Mouse (Mus musculus): Measurements from ENCODE around the gene Spag9. TPM values are rescaled to one million over a fixed set of nuclear protein-coding genes. Genes with fewer than 3 reads are reported as not detected.

The Spag9 gene
- total and polyA plus RNA-seq, 3 experiments, result 21.0 to 32.1 (median 22.6) TPM

GRCm38 (mm10) chr11:93988328-93989062 lies 7.4 kb upstream of the Spag9 start:
- H3K4me1 ChIP-seq (ENCODE audit: control insufficient read depth in 1 of 2, insufficient read depth in 2 of 2), result peaks cover 13 to 31% of the 10 kb centered on the region in 2 experiments
- H3K79me2 ChIP-seq (replicated peaks; ENCODE audit: control insufficient read depth, extremely low read depth, insufficient read depth, poor library complexity, severe bottlenecking), result no peaks in the 10 kb centered on the region
- H3K9me3 ChIP-seq (replicated peaks; ENCODE audit: low read length), result no peaks in the 10 kb centered on the region
- DNase-seq (ENCODE audit: extremely low read depth), result no peak
- in situ Hi-C loops (cut with MboI; ENCODE audit: low pct_ligation_motif_present, low pct_unique_long_range_greater_than_20kb, low sequenced_read_pairs) (no loop called here), dilution Hi-C loops (cut with MboI; ENCODE audit: extremely low pct_ligation_motif_present, extremely low pct_unique_long_range_greater_than_20kb, low sequenced_read_pairs) (no loop called here)
- TF ChIP-seq MAFK (IDR thresholded peaks at IDR 0.05; ENCODE audit: insufficient replicate concordance, low read length), result no peak
- 0 out of 2 replicates have a peak, but pooled peaks have one; percentile 3 for TF ChIP-seq TBP (conservative IDR thresholded peaks at IDR 0.05; ENCODE audit: low read depth, low read length)
- TF ChIP-seq ZMIZ1 (IDR thresholded peaks at IDR 0.05; ENCODE audit: low read depth, low read length), result no peak
- no peak for TF ChIP-seq NRF1 (IDR thresholded peaks at IDR 0.05; ENCODE audit: low read depth, low read length)
- H3K4me3 ChIP-seq (replicated peaks in 1 of 3; ENCODE audit: low read depth in 2 of 3, low read length in 2 of 3, poor library complexity in 1 of 3), result no peak overlapping the region
- 0 out of 2 replicates have a peak overlapping the region, but pooled peaks have one; percentile 1 for H3K9ac ChIP-seq (ENCODE audit: insufficient read depth, low read depth)
- H3K27me3 ChIP-seq (replicated peaks), result no peaks in the 10 kb centered on the region
- no peak overlapping the region for H3K4me2 ChIP-seq (ENCODE audit: insufficient read depth, low read depth, poor library complexity, severe bottlenecking)
- no peak overlapping the region for H3K27ac ChIP-seq (ENCODE audit: insufficient read depth, low read depth)
- no peaks in the 10 kb centered on the region for H3K36me3 ChIP-seq (replicated peaks in 1 of 2; ENCODE audit: control insufficient read depth in 1 of 2, insufficient read depth in 1 of 2, low read length in 1 of 2)

- Histone ChIP-seq H3K27ac (ENCODE audit: insufficient read depth, low read depth) (peak overlapping the region; percentile 97), H3K4me2 (ENCODE audit: insufficient read depth, low read depth, poor library complexity, severe bottlenecking) (peak overlapping the region; percentile 92), H3K9ac (ENCODE audit: insufficient read depth, low read depth) (peak overlapping the region; percentile 91), H3K27me3 (replicated peaks) (no peaks in the 10 kb centered on the region), H3K36me3 (replicated peaks in 1 of 2; ENCODE audit: control insufficient read depth in 1 of 2, insufficient read depth in 1 of 2, low read length in 1 of 2) (peaks cover 0 to 15% of the 10 kb centered on the region in 2 experiments), H3K4me3 (replicated peaks in 1 of 3; ENCODE audit: low read depth in 2 of 3, low read length in 2 of 3, poor library complexity in 1 of 3) (peak overlapping the region; percentile 77 to 97 (median 82)), H3K79me2 (replicated peaks; ENCODE audit: control insufficient read depth, extremely low read depth, insufficient read depth, poor library complexity, severe bottlenecking) (peaks cover 28% of the 10 kb centered on the region), H3K9me3 (replicated peaks; ENCODE audit: low read length) (no peaks in the 10 kb centered on the region), H3K4me1 (ENCODE audit: control insufficient read depth in 1 of 2, insufficient read depth in 2 of 2) (peaks cover 3 to 36% of the 10 kb centered on the region in 2 experiments)
- dilution Hi-C loops (cut with MboI; ENCODE audit: extremely low pct_ligation_motif_present, extremely low pct_unique_long_range_greater_than_20kb, low sequenced_read_pairs) (no loop called here), in situ Hi-C loops (cut with MboI; ENCODE audit: low pct_ligation_motif_present, low pct_unique_long_range_greater_than_20kb, low sequenced_read_pairs) (no loop called here)
- DNase-seq (ENCODE audit: extremely low read depth), result no peak
- TF ChIP-seq MAFK (IDR thresholded peaks at IDR 0.05; ENCODE audit: insufficient replicate concordance, low read length) (no peak), CTCF (conservative IDR thresholded peaks at IDR 0.05 in 1 of 2, IDR thresholded peaks at IDR 0.05 in 1 of 2; ENCODE audit: low read depth in 2 of 2, low read length in 2 of 2) (no peak), CHD2 (IDR thresholded peaks at IDR 0.05; ENCODE audit: low read length) (no peak), NRF1 (IDR thresholded peaks at IDR 0.05; ENCODE audit: low read depth, low read length) (no peak), RAD21 (IDR thresholded peaks at IDR 0.05; ENCODE audit: low read depth, low read length) (no peak), CHD1 (IDR thresholded peaks at IDR 0.05; ENCODE audit: low read depth, low read length) (no peak), E2F4 (IDR thresholded peaks at IDR 0.05; ENCODE audit: insufficient replicate concordance, low read depth, low read length) (no peak), ZNF384 (IDR thresholded peaks at IDR 0.05; ENCODE audit: low read depth, low read length) (no peak), ZMIZ1 (IDR thresholded peaks at IDR 0.05; ENCODE audit: low read depth, low read length) (no peak), ELF1 (IDR thresholded peaks at IDR 0.05; ENCODE audit: low read depth, low read length) (no peak)
Observed at GRCm38 (mm10) chr11:93994531-93994930, 1.4 kb upstream of the Spag9 start.

Measured in CH12.LX (cell line).